Comparison of ENCODE assay signal across 20 mouse cellular contexts in the genomic region with DNA sequence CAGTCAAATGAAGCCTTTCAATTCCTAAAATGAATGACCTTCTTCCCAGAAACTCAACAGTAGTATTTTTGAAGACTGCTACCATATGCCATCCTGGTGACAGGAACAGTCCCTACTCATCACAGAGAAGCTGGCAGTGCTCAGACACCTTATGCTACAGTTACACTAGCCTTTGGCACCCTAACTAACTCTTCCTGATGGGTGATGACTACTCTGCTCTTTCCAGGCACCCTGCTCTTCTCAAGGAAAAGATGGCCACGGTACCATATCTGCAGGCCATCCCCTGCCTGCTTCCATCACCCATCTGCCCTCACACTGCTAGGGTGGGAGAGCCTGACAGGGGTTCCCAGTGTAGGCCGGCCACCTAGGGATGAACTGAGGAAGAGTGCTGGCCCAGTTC. TPM values are rescaled to one million over a fixed set of nuclear protein-coding genes. Genes with fewer than 3 reads are reported as not detected.
DNase-seq lines count a peak whose midpoint lies in the region; TF ChIP-seq lines count a peak whose summit lies in the region.
"Had no signal": no experiment of that assay in that cellular context is flagged by ENCODE, and none has a peak within 500 bp of the region (broad histone marks: within the 10 kb centered on the region; RNA-seq: fewer than 3 reads in every experiment).

No protein-coding gene starts in this region.

- H3K27ac ChIP-seq in heart, adult 2 months = no peak overlapping the region
- no peak overlapping the region for H3K27ac ChIP-seq in heart, embryonic 10.5 days
- H3K27ac ChIP-seq: embryonic facial prominence, embryonic 15.5 days; hindbrain, embryonic 10.5 days; hindbrain, embryonic 14.5 days; intestine, embryonic 15.5 days had no signal

- no peak for TF ChIP-seq CTCF in heart, adult 2 months (IDR thresholded peaks at IDR 0.05)

- no peak overlapping the region for H3K9ac ChIP-seq in heart, adult 2 months (ENCODE audit: low read depth, low read length)
- H3K9ac ChIP-seq: embryonic facial prominence, embryonic 15.5 days; heart, embryonic 12.5 days; hindbrain, embryonic 14.5 days; intestine, embryonic 15.5 days had no signal

- H3K79me2 ChIP-seq in heart, adult 2 months (replicated peaks; ENCODE audit: control insufficient read depth, insufficient read depth, low read length) = no peaks in the 10 kb centered on the region; the same call in 1 of the 2 replicates

- peak; percentile 66 for DNase-seq in heart, adult 11 months
- DNase-seq in heart, adult 2 months = no peak
- DNase-seq in brain, adult 2 months (ENCODE audit: low read depth, low spot score) = peak; percentile 92
- peak; percentile 42 for DNase-seq in cerebellum, adult 11-12 months
- DNase-seq in cerebellum, adult 9-10 months = peak; percentile 74
- no peak for DNase-seq in heart, adult 18-20 months
- no peak for DNase-seq in heart, embryonic 10.5 days (ENCODE audit: low spot score)
- DNase-seq in kidney, postnatal 25 days = no peak
- DNase-seq: adrenal gland, adult 2 months; adrenal gland, postnatal 36 days; gastrocnemius, postnatal 14 days; kidney, adult 18-20 months had no signal

- H3K4me1 ChIP-seq in heart, adult 2 months (ENCODE audit: control insufficient read depth, insufficient read depth, low read length) = peaks cover 1% of the 10 kb centered on the region
- H3K4me1 ChIP-seq in heart, embryonic 10.5 days = peaks cover 3% of the 10 kb centered on the region; the same call in 1 of the 2 replicates
- H3K4me1 ChIP-seq: embryonic facial prominence, embryonic 15.5 days; intestine, embryonic 15.5 days had no signal

- WGBS in heart, adult 2 months = 78% methylated on average over 2 of the region's 2 CpGs
- WGBS in heart, embryonic 10.5 days = 79% methylated on average over 2 of the region's 2 CpGs

- H3K27me3 ChIP-seq in heart, adult 2 months (ENCODE audit: control insufficient read depth, insufficient read depth, low read length) = no peaks in the 10 kb centered on the region
- H3K27me3 ChIP-seq in heart, embryonic 10.5 days (ENCODE audit: insufficient read depth, poor library complexity, severe bottlenecking) = no peaks in the 10 kb centered on the region
- H3K27me3 ChIP-seq: CH12.LX; embryonic facial prominence, embryonic 15.5 days; heart, embryonic 12.5 days; intestine, embryonic 15.5 days; Patski had no signal

- no peak for TF ChIP-seq EP300 in heart, adult 2 months (IDR thresholded peaks at IDR 0.05; ENCODE audit: insufficient read depth, low read depth, low read length)

- H3K36me3 ChIP-seq in heart, adult 2 months (ENCODE audit: control insufficient read depth, insufficient read depth, low read length) = peaks cover 2% of the 10 kb centered on the region; the same call in 1 of the 2 replicates
- H3K36me3 ChIP-seq in heart, embryonic 10.5 days = no peaks in the 10 kb centered on the region
- H3K36me3 ChIP-seq: hindbrain, embryonic 10.5 days; intestine, embryonic 15.5 days had no signal

- no peak overlapping the region for H3K4me3 ChIP-seq in heart, adult 2 months
- H3K4me3 ChIP-seq in heart, embryonic 10.5 days = no peak overlapping the region
- H3K4me3 ChIP-seq: embryonic facial prominence, embryonic 15.5 days; erythroblast, embryonic 14.5 days; heart, embryonic 12.5 days; hindbrain, embryonic 10.5 days; intestine, embryonic 15.5 days had no signal

- intact Hi-C loops in heart, adult 2 months (cut with DNase I) = no loop called here

- H3K9me3 ChIP-seq in heart, embryonic 10.5 days = no peaks in the 10 kb centered on the region
- H3K9me3 ChIP-seq: embryonic facial prominence, embryonic 15.5 days; heart, embryonic 12.5 days; hindbrain, embryonic 10.5 days; intestine, embryonic 15.5 days had no signal

- no peak for TF ChIP-seq POLR2A in heart, adult 2 months (IDR thresholded peaks at IDR 0.05; ENCODE audit: insufficient read depth, low read depth, low read length)

RNA-seq across cellular contexts. Expression of a gene that starts 53.4 kb away (rescaled TPM):
- total RNA-seq in heart, adult 2 months (2021) = 1 to 10 TPM; 8.4 to 8.9 TPM
- polyA plus RNA-seq in heart, adult 2 months (2012; rRNA removed) = 6.2 and 6.5 TPM in 2 replicates
- 10 to 100 TPM in 1 of 2 experiments, 1 to 10 TPM in 1; 5.6 to 13.0 TPM for total RNA-seq in heart, adult 18-20 months (2021)
- polyA plus RNA-seq in heart, embryonic 10.5 days (2016; fragmentation: Nextera tagmentation; extraction: Ambion mirVana) = 4.0 and 4.6 TPM in 2 replicates
- polyA plus RNA-seq: erythroblast, embryonic 14.5 days had no signal

Comparison
In these comparisons a context has a peak if more than half of its experiments do, and no peak if none do; other contexts are left out.
1. DNase-seq: peak in heart, adult 11 months (single experiment), brain, adult 2 months (single experiment), cerebellum, adult 11-12 months (single experiment) and cerebellum, adult 9-10 months (single experiment); none in heart, adult 2 months (0 of 2), heart, adult 18-20 months (0 of 2), heart, embryonic 10.5 days (single experiment) and kidney, postnatal 25 days (0 of 2).